Mouse (Mus musculus) embryonic facial prominence, embryonic 12.5 days (tissue): ENCODE data around the gene Pram1. TPM values are rescaled to one million over a fixed set of nuclear protein-coding genes. Genes with fewer than 3 reads are reported as not detected.

ENCODE experiments used
- ATAC-seq: fragments of 200-750 bp; cut with Nextera tagmentation; 2 replicates; pipeline ENCODE4 v1.8.0; 2017; ENCODE audit not compliant: insufficient number of reproducible peaks, insufficient read depth, low FRiP score, low TSS enrichment
- H3K27ac ChIP-seq: fragments of 300-500 bp; sonication (generic); 2 replicates; pipeline ENCODE4 v1.5.1; 2016; ENCODE audit warnings: mild to moderate bottlenecking
- H3K27me3 ChIP-seq: fragments of 300-500 bp; sonication (generic); 2 replicates; pipeline ENCODE4 v1.6.1; 2016; ENCODE audit warnings: mild to moderate bottlenecking, moderate library complexity
- H3K36me3 ChIP-seq: fragments of 300-500 bp; sonication (generic); 2 replicates; pipeline ENCODE4 v1.6.1; 2016; ENCODE audit warnings: mild to moderate bottlenecking
- H3K4me1 ChIP-seq: fragments of 300-500 bp; sonication (generic); 2 replicates; pipeline ENCODE4 v1.6.1; 2016
- H3K4me2 ChIP-seq: fragments of 300-500 bp; sonication (generic); replicated peaks from 2 replicates; pipeline ENCODE4 v1.6.1; 2016; ENCODE audit warnings: mild to moderate bottlenecking, moderate library complexity
- H3K4me3 ChIP-seq: fragments of 300-500 bp; sonication (generic); 2 replicates; pipeline ENCODE4 v1.5.1; 2016; ENCODE audit warnings: mild to moderate bottlenecking
- H3K9ac ChIP-seq: fragments of 300-500 bp; sonication (generic); 2 replicates; pipeline ENCODE4 v1.6.1; 2016; ENCODE audit warnings: mild to moderate bottlenecking, moderate library complexity
- H3K9me3 ChIP-seq: fragments of 300-500 bp; sonication (generic); 2 replicates; pipeline ENCODE4 v1.6.1; 2016; ENCODE audit warnings: mild to moderate bottlenecking, moderate library complexity
- WGBS: fragments of 180-500 bp; shearing (Covaris S2); methylation state at CpG from one replicate; pipeline ENCODE4 v1.1.7; 2016; 5-methylcytosine and 5-hydroxymethylcytosine counted together
- polyA plus RNA-seq: library from polyadenylated mRNA; unstranded; fragments of >200 nt; fragmentation: Nextera tagmentation; extraction: Ambion mirVana; gene quantifications from 2 replicates; pipeline ENCODE4 v1.2.1, GENCODE M21; 2016

Pram1 gene
- polyA plus RNA-seq, 1 experiment from 2014 or later = 1.1 TPM

DNA sequence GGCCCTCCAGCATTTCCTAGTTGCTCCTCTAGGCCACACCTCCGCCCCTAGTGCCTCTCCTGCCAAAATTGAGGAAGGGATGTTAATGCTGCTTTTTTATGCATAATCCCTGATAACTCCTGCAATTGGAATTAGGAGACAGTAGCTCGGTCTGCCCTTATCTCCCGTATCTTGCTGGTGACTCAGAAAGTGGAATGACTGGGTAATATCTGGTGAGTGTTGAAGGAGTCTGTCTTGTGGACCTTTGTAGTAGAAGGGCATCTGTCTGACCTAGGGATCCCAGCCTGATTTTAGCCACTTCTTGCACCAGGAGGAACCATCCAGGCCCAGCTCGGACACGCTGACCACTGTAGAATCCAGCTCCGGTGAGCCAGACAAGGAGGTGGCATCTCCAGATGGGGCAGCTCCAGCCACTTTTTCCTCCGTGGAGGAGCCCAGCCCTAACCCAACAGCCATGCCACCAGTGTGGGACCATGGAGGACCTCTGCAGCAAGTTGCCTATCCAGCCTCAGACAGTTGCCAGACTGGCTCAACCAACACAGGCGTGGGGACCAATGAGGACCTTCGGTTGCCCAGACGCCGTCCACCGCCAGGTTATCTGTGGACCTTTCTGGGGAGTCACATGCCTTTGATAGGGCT lies 8.2 kb upstream of the Pram1 start:
- 71% methylated on average over 12 of the region's 12 CpGs for WGBS
- Histone ChIP-seq H3K9ac (peak overlapping the region; percentile 59), H3K27ac (peak overlapping the region; percentile 96), H3K36me3 (peaks cover 22% of the 10 kb centered on the region), H3K4me2 (peak overlapping the region; percentile 58), H3K27me3 (no peaks in the 10 kb centered on the region), H3K4me3 (peak overlapping the region; percentile 51), H3K4me1 (peaks cover 17% of the 10 kb centered on the region), H3K9me3 (no peaks in the 10 kb centered on the region)
- no peak for ATAC-seq

DNA sequence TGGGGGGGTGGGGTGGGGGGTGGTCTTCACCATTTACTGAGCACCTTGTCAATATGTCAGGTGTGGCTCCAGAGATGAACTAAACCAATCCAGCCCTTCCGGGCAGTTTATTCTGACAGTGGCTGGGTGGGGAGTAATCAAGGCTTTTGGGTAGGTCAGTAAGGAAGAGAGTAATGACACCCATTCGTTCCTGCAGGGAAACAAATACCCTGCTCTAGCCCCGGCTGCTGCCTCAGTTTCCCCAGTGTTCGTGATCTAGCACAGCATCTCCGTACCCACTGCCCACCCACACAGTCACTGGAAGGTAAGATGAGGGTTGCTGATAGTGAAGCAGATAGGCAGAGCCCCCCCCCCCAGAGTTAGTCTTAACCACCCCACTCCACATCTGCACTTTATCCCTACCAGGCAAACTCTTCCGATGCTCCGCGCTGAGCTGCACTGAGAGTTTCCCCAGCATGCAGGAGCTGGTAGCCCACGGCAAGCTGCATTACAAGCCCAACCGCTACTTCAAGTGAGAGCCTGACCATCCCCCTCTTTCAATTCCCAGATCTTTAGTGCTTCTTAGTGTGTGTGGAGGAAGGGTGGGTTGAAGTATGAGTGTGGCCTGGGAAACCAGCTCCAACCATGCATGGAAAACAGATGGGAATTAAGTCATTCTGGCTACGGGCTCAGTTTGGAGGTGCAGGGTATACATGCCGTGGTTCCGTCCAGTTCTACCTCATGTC lies 7.5 kb upstream of the Pram1 start:
- Histone ChIP-seq H3K27me3 (no peaks in the 10 kb centered on the region), H3K9me3 (no peaks in the 10 kb centered on the region), H3K27ac (peak overlapping the region; percentile 26; the same call in 1 of the 2 replicates), H3K4me3 (no peak overlapping the region), H3K9ac (no peak overlapping the region), H3K4me2 (peak overlapping the region; percentile 58), H3K36me3 (peaks cover 22% of the 10 kb centered on the region), H3K4me1 (peaks cover 17% of the 10 kb centered on the region)
- no peak for ATAC-seq
- 81% methylated on average over 13 of the region's 13 CpGs for WGBS

- Histone ChIP-seq H3K27ac (no peak overlapping the region), H3K9me3 (no peaks in the 10 kb centered on the region), H3K4me2 (no peak overlapping the region), H3K4me1 (peaks cover 17% of the 10 kb centered on the region), H3K27me3 (no peaks in the 10 kb centered on the region), H3K36me3 (peaks cover 22% of the 10 kb centered on the region), H3K9ac (no peak overlapping the region), H3K4me3 (no peak overlapping the region)
- no peak for ATAC-seq
- WGBS = 95% methylated on average over 9 of the region's 9 CpGs
These were observed 6.6 kb upstream of the Pram1 start for GRCm38 (mm10) chr17:33631236-33631635.

DNA sequence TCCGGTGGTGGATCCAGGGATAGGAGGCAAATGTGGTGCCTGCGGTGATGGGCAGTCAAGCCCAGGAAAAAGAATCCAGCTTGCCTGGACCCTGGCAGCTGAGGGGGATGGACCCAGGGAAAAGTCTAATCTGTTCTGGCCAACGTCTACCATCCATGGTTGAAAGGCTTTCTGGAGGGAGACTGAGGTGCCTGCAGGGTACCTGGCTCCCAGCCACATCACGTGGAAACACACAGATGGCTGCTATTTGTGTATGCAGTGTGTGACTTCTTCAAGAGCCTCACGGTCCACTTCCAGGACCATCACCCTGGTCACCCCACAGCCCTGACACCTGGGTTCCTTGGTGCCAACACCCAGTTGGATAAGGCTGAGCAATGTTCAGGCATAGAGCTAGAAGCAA lies 6.1 kb upstream of the Pram1 start:
- peaks cover 22% of the 10 kb centered on the region for H3K36me3 ChIP-seq

GRCm38 (mm10) chr17:33637038-33637437 lies 818 bp upstream of the Pram1 start:
- no peak for ATAC-seq
- no peaks in the 10 kb centered on the region for H3K9me3 ChIP-seq
- H3K27ac ChIP-seq = no peak overlapping the region
- no peak overlapping the region for H3K4me3 ChIP-seq
- H3K9ac ChIP-seq = no peak overlapping the region
- H3K27me3 ChIP-seq = no peaks in the 10 kb centered on the region
- no peak overlapping the region for H3K4me2 ChIP-seq
- no peaks in the 10 kb centered on the region for H3K4me1 ChIP-seq
- 84% methylated on average over 2 of the region's 2 CpGs for WGBS
- peaks cover 28% of the 10 kb centered on the region for H3K36me3 ChIP-seq

More for the DNA sequence above, 6.1 kb upstream of the Pram1 start:
- Histone ChIP-seq H3K4me3 (no peak overlapping the region), H3K4me1 (peaks cover 17% of the 10 kb centered on the region), H3K27me3 (no peaks in the 10 kb centered on the region), H3K9ac (no peak overlapping the region), H3K4me2 (no peak overlapping the region), H3K27ac (no peak overlapping the region), H3K9me3 (no peaks in the 10 kb centered on the region)
- 94% methylated on average over 5 of the region's 5 CpGs for WGBS
- no peak for ATAC-seq

DNA sequence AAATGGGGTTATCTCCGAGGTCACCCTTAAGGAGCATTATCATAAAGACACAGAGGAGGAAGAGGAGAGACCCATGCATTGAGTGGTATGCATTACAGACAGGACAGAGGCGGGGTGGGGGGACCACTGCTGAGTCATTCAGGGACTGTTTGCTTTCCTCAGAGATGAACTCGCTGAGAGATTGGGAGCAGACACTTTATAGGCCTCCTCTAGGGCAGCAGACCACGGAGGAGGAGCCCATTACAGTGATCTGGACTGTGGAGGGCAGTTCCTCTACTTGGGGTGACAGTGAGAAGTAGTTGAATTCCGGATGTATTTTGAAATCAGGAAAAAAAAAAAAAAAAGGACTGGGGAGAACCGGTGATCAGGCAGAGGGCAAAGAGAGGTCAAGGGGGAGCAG lies 1.9 kb downstream of the Pram1 start:
- no peaks in the 10 kb centered on the region for H3K27me3 ChIP-seq
- H3K9ac ChIP-seq = no peak overlapping the region
- peaks cover 48% of the 10 kb centered on the region for H3K36me3 ChIP-seq
- no peaks in the 10 kb centered on the region for H3K4me1 ChIP-seq
- no peak overlapping the region for H3K27ac ChIP-seq
- no peak overlapping the region for H3K4me2 ChIP-seq
- ATAC-seq = no peak
- 65% methylated on average over 6 of the region's 6 CpGs for WGBS
- no peak overlapping the region for H3K4me3 ChIP-seq
- no peaks in the 10 kb centered on the region for H3K9me3 ChIP-seq

GRCm38 (mm10) chr17:33644068-33644467 lies 6.2 kb downstream of the Pram1 start:
- no peaks in the 10 kb centered on the region for H3K27me3 ChIP-seq
- no peak for ATAC-seq
- H3K4me2 ChIP-seq = no peak overlapping the region
- WGBS = 91% methylated on average over 4 of the region's 4 CpGs
- H3K4me3 ChIP-seq = no peak overlapping the region
- no peaks in the 10 kb centered on the region for H3K4me1 ChIP-seq
- H3K9me3 ChIP-seq = no peaks in the 10 kb centered on the region
- no peak overlapping the region for H3K27ac ChIP-seq
- peaks cover 74% of the 10 kb centered on the region for H3K36me3 ChIP-seq
- H3K9ac ChIP-seq = no peak overlapping the region

- H3K36me3 ChIP-seq = peaks cover 83% of the 10 kb centered on the region
- no peak overlapping the region for H3K27ac ChIP-seq
- no peak overlapping the region for H3K4me3 ChIP-seq
- H3K9ac ChIP-seq = no peak overlapping the region
- no peaks in the 10 kb centered on the region for H3K4me1 ChIP-seq
- H3K9me3 ChIP-seq = no peaks in the 10 kb centered on the region
- no peak for ATAC-seq
- 93% methylated on average over 8 of the region's 8 CpGs for WGBS
- H3K27me3 ChIP-seq = no peaks in the 10 kb centered on the region
- no peak overlapping the region for H3K4me2 ChIP-seq
These were observed 7.2 kb downstream of the Pram1 start for GRCm38 (mm10) chr17:33645073-33645472.

DNA sequence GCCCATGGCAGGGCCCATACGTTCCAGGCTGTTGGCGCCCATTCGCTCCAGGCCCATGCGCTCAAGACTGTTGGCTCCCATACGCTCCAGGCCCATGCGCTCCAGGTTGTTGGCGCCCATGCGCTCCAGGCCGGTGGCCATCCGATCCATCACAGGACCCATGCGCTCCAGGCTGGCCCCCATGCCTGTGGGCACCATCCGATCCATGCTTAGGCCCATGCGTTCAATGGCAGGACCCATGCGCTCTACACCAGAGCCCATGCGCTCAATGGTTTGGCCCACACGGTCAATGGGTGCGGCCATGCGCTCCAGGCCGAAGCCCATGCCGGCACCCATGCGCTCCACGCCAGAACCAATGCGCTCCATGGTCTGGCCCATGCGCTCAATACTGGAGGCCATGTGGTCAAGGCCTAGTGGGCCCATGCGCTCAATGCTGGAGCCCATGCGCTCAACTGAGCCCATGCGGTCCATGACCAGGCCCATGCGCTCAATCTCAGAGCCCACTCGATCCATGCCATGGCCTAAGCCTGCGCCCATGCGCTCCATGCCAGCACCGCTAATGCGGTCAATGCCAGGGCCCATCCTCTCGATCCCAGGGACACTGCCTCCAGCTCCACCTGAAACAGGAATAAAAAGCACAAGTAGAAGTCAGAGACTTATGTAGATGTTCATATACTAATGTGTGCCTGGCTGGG lies 12.1 kb downstream of the Pram1 start:
- no peak overlapping the region for H3K9ac ChIP-seq
- no peaks in the 10 kb centered on the region for H3K9me3 ChIP-seq
- H3K27ac ChIP-seq = no peak overlapping the region
- 98% methylated on average over 34 of the region's 34 CpGs for WGBS
- H3K36me3 ChIP-seq = peaks cover 88% of the 10 kb centered on the region
- H3K4me1 ChIP-seq = no peaks in the 10 kb centered on the region
- ATAC-seq = peak; percentile 56; the same call in 1 of the 2 replicates
- H3K4me3 ChIP-seq = no peak overlapping the region
- H3K4me2 ChIP-seq = no peak overlapping the region
- no peaks in the 10 kb centered on the region for H3K27me3 ChIP-seq

DNA sequence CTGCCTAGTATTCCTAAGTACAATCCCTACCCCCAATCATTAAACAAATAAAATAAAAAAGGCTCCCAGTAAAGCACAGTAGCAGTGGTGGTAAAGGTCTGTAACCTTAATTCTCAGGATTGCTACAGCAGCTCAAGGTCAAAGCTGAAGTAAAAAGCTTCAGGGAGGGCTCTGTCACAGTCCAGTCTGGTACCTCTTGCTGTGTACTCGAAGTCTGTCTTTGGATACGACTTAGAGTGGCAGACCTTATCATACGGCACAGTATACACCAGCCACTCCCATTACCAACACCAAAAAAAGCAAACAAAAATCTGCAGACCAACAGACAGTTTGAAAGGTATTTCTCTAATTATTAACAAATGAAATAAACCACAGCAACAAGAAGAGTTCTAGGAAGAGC lies 29.0 kb downstream of the Pram1 start:
- no peak for ATAC-seq
- no peaks in the 10 kb centered on the region for H3K9me3 ChIP-seq
- no peak overlapping the region for H3K27ac ChIP-seq
- H3K9ac ChIP-seq = no peak overlapping the region
- peaks cover 55% of the 10 kb centered on the region for H3K36me3 ChIP-seq
- H3K4me3 ChIP-seq = no peak overlapping the region
- 88% methylated on average over 3 of the region's 3 CpGs for WGBS
- H3K4me2 ChIP-seq = no peak overlapping the region
- no peaks in the 10 kb centered on the region for H3K27me3 ChIP-seq
- H3K4me1 ChIP-seq = no peaks in the 10 kb centered on the region; the same call in 1 of the 2 replicates

- no peak for ATAC-seq
- no peak overlapping the region for H3K27ac ChIP-seq
- H3K4me2 ChIP-seq = no peak overlapping the region
- no peaks in the 10 kb centered on the region for H3K27me3 ChIP-seq
- no peak overlapping the region for H3K9ac ChIP-seq
- H3K36me3 ChIP-seq = peaks cover 38% of the 10 kb centered on the region
- 89% methylated on average over 3 of the region's 3 CpGs for WGBS
- H3K9me3 ChIP-seq = no peaks in the 10 kb centered on the region
- H3K4me1 ChIP-seq = no peaks in the 10 kb centered on the region; the same call in 1 of the 2 replicates
- H3K4me3 ChIP-seq = no peak overlapping the region
These were observed 31.8 kb downstream of the Pram1 start for GRCm38 (mm10) chr17:33669681-33670080.

DNA sequence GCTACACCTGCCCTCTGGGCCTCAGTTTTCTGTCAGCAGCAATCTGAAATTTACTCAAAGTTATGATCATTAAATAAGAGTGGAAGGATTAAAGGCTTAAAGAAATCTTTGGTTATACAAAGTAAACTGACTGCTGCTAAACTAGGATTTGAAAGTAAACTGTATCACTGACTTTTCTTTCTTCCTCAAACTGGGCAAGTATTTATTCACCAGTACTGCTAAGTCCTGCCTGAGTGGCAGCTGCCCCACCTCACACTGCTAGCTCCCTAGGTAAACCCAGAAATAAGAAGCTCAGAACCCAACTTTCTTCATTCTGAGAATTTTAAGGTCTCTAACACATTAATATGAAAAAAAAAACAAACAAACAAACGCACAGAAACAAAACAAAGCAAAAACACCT lies 36.0 kb downstream of the Pram1 start:
- Histone ChIP-seq H3K4me3 (no peak overlapping the region), H3K27me3 (no peaks in the 10 kb centered on the region), H3K9me3 (no peaks in the 10 kb centered on the region), H3K9ac (no peak overlapping the region), H3K4me2 (no peak overlapping the region), H3K36me3 (peaks cover 21% of the 10 kb centered on the region), H3K27ac (no peak overlapping the region), H3K4me1 (no peaks in the 10 kb centered on the region; the same call in 1 of the 2 replicates)
- 79% methylated on average over 1 of the region's 1 CpGs for WGBS
- ATAC-seq = no peak
